Comparison of ENCODE assay signal across 14 mouse cellular contexts in genomic region chr16:31423368-31423767, GRCm38 (mm10).
"Had no signal": no experiment of that assay in that cellular context is flagged by ENCODE, and none has a peak within 500 bp of the region (broad histone marks: within the 10 kb centered on the region; RNA-seq: fewer than 3 reads in every experiment).

No protein-coding gene starts in this region.

- H3K9me3 ChIP-seq: limb, embryonic 12.5 days; limb, embryonic 15.5 days; megakaryocyte, embryonic 14.5 days; midbrain, embryonic 10.5 days had no signal

- H3K9ac ChIP-seq: limb, embryonic 12.5 days; limb, embryonic 15.5 days; lung, embryonic 14.5 days had no signal

- H3K4me3 ChIP-seq: limb, embryonic 12.5 days; limb, embryonic 15.5 days; megakaryocyte, embryonic 14.5 days; midbrain, embryonic 10.5 days had no signal

- H3K27ac ChIP-seq: limb, embryonic 12.5 days; limb, embryonic 15.5 days; midbrain, embryonic 10.5 days had no signal

- DNase-seq: kidney, adult 18-20 months; kidney, adult 9 months; kidney, postnatal 14 days; kidney, postnatal 4 days; left cerebral cortex, postnatal 4 days; lung, embryonic 14.5 days; midbrain, embryonic 14.5 days; thymus, adult 18-20 months; thymus, postnatal 36 days had no signal

- H3K36me3 ChIP-seq: limb, embryonic 12.5 days; limb, embryonic 15.5 days; midbrain, embryonic 10.5 days had no signal

- ATAC-seq: lung, postnatal 0 days had no signal

- H3K4me2 ChIP-seq: limb, embryonic 12.5 days; limb, embryonic 15.5 days; lung, embryonic 14.5 days had no signal
